Mouse (Mus musculus) midbrain, postnatal 0 days (tissue): ENCODE data around the gene Bnip1. TPM values are rescaled to one million over a fixed set of nuclear protein-coding genes. Genes with fewer than 3 reads are reported as not detected.

Experiments used
- ATAC-seq: fragments of 200-750 bp; cut with Nextera tagmentation; 2 replicates; pipeline ENCODE4 v1.8.0; 2017; ENCODE audit warnings: moderate number of reproducible peaks, mild to moderate bottlenecking, moderate TSS enrichment, moderate library complexity; ENCODE audit not compliant: low FRiP score
- DNase-seq: peaks from one replicate; pipeline ENCODE4 v3.0.0-alpha.2; 2015; ENCODE audit warnings: low spot score
- H3K27ac ChIP-seq: fragments of 300-500 bp; sonication (generic); 2 replicates; pipeline ENCODE4 v1.5.1; 2014; ENCODE audit warnings: low read depth, mild to moderate bottlenecking, low read length, mixed read lengths
- H3K27me3 ChIP-seq: fragments of 300-500 bp; sonication (generic); 2 replicates; pipeline ENCODE4 v1.6.1; 2014; ENCODE audit warnings: low read length, control low read depth, mixed read lengths; ENCODE audit not compliant: insufficient read depth
- H3K36me3 ChIP-seq: fragments of 300-500 bp; sonication (generic); 2 replicates; pipeline ENCODE4 v1.6.1; 2014; ENCODE audit warnings: low read length, control low read depth, mixed read lengths; ENCODE audit not compliant: insufficient read depth
- H3K4me1 ChIP-seq: fragments of 300-500 bp; sonication (generic); 2 replicates; pipeline ENCODE4 v1.6.1; 2014; ENCODE audit warnings: mild to moderate bottlenecking, control low read depth, antibody characterized with exemption, low read length, mixed read lengths; ENCODE audit not compliant: insufficient read depth
- H3K4me2 ChIP-seq: fragments of 300-500 bp; sonication (generic); 2 replicates; pipeline ENCODE4 v1.6.1; 2014; ENCODE audit warnings: low read depth, mild to moderate bottlenecking, low read length, mixed read lengths; ENCODE audit not compliant: poor library complexity, severe bottlenecking
- H3K4me3 ChIP-seq: fragments of 300-500 bp; sonication (generic); 2 replicates; pipeline ENCODE4 v1.5.1; 2014; ENCODE audit warnings: low read depth, mild to moderate bottlenecking, low read length, moderate library complexity
- H3K9ac ChIP-seq: fragments of 300-500 bp; sonication (generic); replicated peaks from 2 replicates; pipeline ENCODE4 v1.6.1; 2014; ENCODE audit warnings: mild to moderate bottlenecking, low read length, moderate library complexity, mixed read lengths; ENCODE audit not compliant: poor library complexity, severe bottlenecking
- H3K9me3 ChIP-seq: fragments of 300-500 bp; sonication (generic); 2 replicates; pipeline ENCODE4 v1.6.1; 2016; ENCODE audit warnings: low read length, control low read depth
- CTCF ChIP-seq: IDR thresholded peaks from 2 replicates; pipeline ENCODE4 v1.5.1; 2016; ENCODE audit warnings: antibody characterized with exemption, mild to moderate bottlenecking
- WGBS: fragments of 180-500 bp; shearing (Covaris S2); extraction: QIAGEN DNeasy Blood & Tissue Kit; methylation state at CpG from one replicate; pipeline ENCODE4 v1.1.7; 2014; 5-methylcytosine and 5-hydroxymethylcytosine counted together
- polyA plus RNA-seq: library from polyadenylated mRNA; unstranded; fragments of >200 nt; fragmentation: Nextera tagmentation; extraction: Ambion mirVana; gene quantifications from 2 replicates; pipeline ENCODE4 v1.2.1, GENCODE M21; 2015
- total RNA-seq: library from RNA; depleted of rRNA; stranded (reverse); fragments of >200 nt; gene quantifications from 2 replicates; pipeline ENCODE4 v1.2.3, GENCODE M21; 2014

The Bnip1 gene
- total and polyA plus RNA-seq, 2 experiments from 2014 or later, result 53.7 to 56.8 TPM

- ATAC-seq, result no peak
- H3K4me1 ChIP-seq, result no peaks in the 10 kb centered on the region
- no peak overlapping the region for H3K9ac ChIP-seq
- WGBS, result 80% methylated on average over 15 of the region's 17 CpGs
- H3K27ac ChIP-seq, result no peak overlapping the region
- no peak overlapping the region for H3K4me3 ChIP-seq
- peaks cover 12% of the 10 kb centered on the region; the same call in 1 of the 2 replicates for H3K27me3 ChIP-seq
- H3K36me3 ChIP-seq, result no peaks in the 10 kb centered on the region
- no peaks in the 10 kb centered on the region for H3K9me3 ChIP-seq
- H3K4me2 ChIP-seq, result no peak overlapping the region
- TF ChIP-seq CTCF, result no peak
- DNase-seq, result no peak
These were observed 45.3 kb downstream of the Bnip1 start for GRCm38 (mm10) chr17:26826131-26826530.

DNA sequence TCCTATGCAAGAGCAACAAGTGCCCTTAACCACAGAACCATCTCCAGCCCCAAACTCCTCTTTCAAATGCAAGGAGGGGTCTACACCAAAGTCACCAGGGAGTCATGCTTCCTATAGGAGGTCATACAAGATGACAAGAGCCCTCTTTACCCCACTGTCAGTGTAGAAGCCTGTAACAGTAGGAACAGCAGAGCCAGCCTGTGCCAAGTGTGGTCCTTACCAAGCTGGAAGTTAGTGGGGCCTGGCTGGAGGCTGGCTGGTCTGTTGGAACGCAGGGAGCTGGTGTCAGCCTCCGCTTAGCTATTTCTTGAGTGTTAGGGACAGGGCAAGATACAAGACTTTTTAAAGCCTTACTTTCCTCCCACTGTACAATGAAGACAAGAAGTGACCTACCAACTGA is 52.9 kb downstream of the Bnip1 start:
- H3K9ac ChIP-seq, result no peak overlapping the region
- ATAC-seq, result no peak
- H3K4me1 ChIP-seq, result no peaks in the 10 kb centered on the region
- DNase-seq, result no peak
- H3K9me3 ChIP-seq, result no peaks in the 10 kb centered on the region
- 87% methylated on average over 2 of the region's 2 CpGs for WGBS
- H3K36me3 ChIP-seq, result no peaks in the 10 kb centered on the region
- no peak overlapping the region for H3K27ac ChIP-seq
- peaks cover 61% of the 10 kb centered on the region for H3K27me3 ChIP-seq
- TF ChIP-seq CTCF, result no peak
- no peak overlapping the region for H3K4me2 ChIP-seq
- H3K4me3 ChIP-seq, result no peak overlapping the region

GRCm38 (mm10) chr17:26834302-26834965 is 53.6 kb downstream of the Bnip1 start:
- Histone ChIP-seq H3K36me3 (no peaks in the 10 kb centered on the region), H3K4me2 (no peak overlapping the region), H3K4me1 (no peaks in the 10 kb centered on the region; the same call in 1 of the 2 replicates), H3K9me3 (no peaks in the 10 kb centered on the region), H3K4me3 (no peak overlapping the region), H3K27me3 (peaks cover 64% of the 10 kb centered on the region), H3K9ac (no peak overlapping the region), H3K27ac (no peak overlapping the region)
- DNase-seq, result no peak
- no peak for ATAC-seq
- WGBS, result 75% methylated on average over 5 of the region's 5 CpGs
- no peak for TF ChIP-seq CTCF

DNA sequence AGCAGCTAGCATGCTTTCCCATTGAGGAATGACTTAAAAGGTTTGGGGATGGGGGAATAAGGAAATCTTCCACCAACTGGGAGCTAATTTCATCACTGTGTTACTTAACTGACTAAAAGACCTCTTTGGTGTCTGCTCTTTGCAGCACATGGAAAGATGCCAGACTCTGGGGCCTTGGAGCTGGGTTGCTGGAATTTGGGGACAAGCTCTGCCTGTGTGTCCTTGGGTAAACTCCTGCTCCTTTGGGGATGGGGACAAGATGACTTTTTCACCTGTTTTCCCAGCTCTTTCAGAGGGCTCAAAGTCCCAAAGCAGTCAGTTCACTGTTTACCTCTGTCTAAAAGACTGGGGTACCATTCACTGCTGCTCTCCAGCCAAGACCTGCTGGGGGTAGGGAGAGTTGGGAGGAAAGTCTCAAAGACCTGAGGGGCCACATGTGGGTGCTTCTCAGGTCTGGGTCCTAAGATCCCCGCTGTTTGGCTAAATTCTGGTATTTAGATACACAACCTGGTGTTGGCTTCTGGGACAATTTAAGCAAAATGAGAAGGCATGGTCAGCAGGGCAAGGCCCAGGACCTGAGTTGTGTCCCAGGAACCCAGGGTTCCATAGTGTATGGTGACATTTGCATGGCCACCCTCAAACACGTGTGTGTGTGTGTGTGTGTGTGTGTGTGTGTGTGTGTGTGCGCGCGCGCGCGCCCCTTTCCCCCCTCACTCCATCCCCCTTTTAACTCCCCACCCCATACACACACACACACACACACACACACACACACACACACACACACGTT is 54.3 kb downstream of the Bnip1 start:
- no peak for TF ChIP-seq CTCF
- DNase-seq, result no peak
- H3K4me3 ChIP-seq, result no peak overlapping the region

GRCm38 (mm10) chr17:26835956-26836355 is 55.1 kb downstream of the Bnip1 start:
- no peak overlapping the region for H3K4me2 ChIP-seq
- 5% methylated on average over 8 of the region's 8 CpGs for WGBS
- no peak for ATAC-seq
- no peak for TF ChIP-seq CTCF
- H3K9ac ChIP-seq, result no peak overlapping the region
- H3K4me3 ChIP-seq, result no peak overlapping the region
- peaks cover 78% of the 10 kb centered on the region for H3K27me3 ChIP-seq
- H3K9me3 ChIP-seq, result no peaks in the 10 kb centered on the region
- H3K4me1 ChIP-seq, result no peaks in the 10 kb centered on the region; the same call in 1 of the 2 replicates
- no peaks in the 10 kb centered on the region for H3K36me3 ChIP-seq
- no peak overlapping the region for H3K27ac ChIP-seq
- no peak for DNase-seq

More for the DNA sequence above, 54.3 kb downstream of the Bnip1 start:
- H3K9me3 ChIP-seq, result no peaks in the 10 kb centered on the region
- no peaks in the 10 kb centered on the region; the same call in 1 of the 2 replicates for H3K4me1 ChIP-seq
- no peak overlapping the region for H3K4me2 ChIP-seq
- H3K9ac ChIP-seq, result no peak overlapping the region
- H3K36me3 ChIP-seq, result no peaks in the 10 kb centered on the region
- no peak for ATAC-seq
- WGBS, result 12% methylated on average over 2 of the region's 9 CpGs
- H3K27ac ChIP-seq, result no peak overlapping the region
- peaks cover 71% of the 10 kb centered on the region for H3K27me3 ChIP-seq

DNA sequence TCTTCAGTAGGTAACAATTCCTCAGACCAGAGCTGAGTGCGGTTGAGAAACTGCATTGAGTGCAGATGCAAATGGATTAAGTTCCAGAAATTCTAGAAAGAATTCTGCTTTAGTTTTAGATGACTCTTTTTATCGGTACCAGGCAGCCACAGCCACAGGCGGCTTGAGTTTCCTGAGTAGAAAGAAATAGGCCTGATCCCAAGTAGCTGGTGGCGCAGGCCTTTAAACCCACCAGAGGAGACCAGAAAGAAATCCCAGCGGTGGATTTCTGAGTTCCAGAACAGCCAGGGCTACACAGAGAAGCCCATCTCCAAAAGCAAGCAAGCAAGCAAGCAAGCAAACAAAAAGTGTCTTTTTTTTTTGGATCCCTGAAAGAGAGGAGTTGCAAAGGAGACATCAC is 55.5 kb downstream of the Bnip1 start:
- no peaks in the 10 kb centered on the region; the same call in 1 of the 2 replicates for H3K4me1 ChIP-seq
- TF ChIP-seq CTCF, result no peak
- H3K9me3 ChIP-seq, result no peaks in the 10 kb centered on the region
- no peak overlapping the region for H3K27ac ChIP-seq
- peaks cover 82% of the 10 kb centered on the region for H3K27me3 ChIP-seq
- whole genome bisulfite sequencing, result 8% methylated on average over 5 of the region's 5 CpGs
- DNase-seq, result no peak
- no peak for ATAC-seq
- no peak overlapping the region for H3K9ac ChIP-seq
- H3K4me3 ChIP-seq, result no peak overlapping the region
- no peaks in the 10 kb centered on the region for H3K36me3 ChIP-seq
- no peak overlapping the region for H3K4me2 ChIP-seq
